Mouse (Mus musculus): ENCODE results near the gene Kctd7.

Kctd7 gene

DNA sequence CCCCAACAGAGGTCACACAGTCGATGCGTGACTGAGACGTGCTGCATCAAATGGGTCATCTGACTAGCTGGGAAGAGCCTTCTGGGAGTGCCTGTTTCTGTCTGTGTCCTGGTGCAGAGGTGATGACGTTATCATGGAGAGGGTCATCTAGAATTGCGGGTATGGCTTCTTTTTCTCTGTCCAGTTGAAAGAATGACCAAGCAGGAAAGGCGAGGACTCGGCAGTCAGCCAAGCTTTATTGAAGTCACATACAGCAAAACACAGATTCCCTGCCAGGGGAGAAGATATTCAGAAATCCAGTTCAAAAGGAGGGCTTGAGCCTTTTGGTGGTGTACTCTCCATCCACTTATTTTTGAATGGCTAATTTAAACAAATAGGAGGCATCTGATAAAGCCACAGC is 1.6 kb upstream of the Kctd7 start:
- no peak for DNase-seq (ENCODE audit: extremely low spot score, low spot score)

DNA sequence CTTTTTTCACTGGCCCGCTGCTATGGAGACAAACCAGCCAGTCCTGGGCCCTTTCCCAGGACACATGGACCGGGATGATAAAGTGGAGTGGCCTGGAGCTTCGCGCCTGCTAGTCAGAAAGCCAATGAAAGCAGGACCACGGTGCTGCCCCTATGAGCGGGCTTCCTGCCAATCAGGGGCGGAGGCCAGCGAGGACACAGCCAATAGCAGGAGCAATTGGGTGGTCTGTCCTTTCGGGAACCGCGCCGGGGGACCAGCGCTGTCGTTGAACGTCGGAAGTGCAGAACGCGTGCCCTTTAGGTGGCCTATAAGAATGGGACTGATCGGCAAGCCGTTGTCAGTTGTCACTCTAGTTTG is 706 bp upstream of the Kctd7 start:
- peak; percentile 70 for DNase-seq (ENCODE audit: extremely low spot score, low spot score)

DNA sequence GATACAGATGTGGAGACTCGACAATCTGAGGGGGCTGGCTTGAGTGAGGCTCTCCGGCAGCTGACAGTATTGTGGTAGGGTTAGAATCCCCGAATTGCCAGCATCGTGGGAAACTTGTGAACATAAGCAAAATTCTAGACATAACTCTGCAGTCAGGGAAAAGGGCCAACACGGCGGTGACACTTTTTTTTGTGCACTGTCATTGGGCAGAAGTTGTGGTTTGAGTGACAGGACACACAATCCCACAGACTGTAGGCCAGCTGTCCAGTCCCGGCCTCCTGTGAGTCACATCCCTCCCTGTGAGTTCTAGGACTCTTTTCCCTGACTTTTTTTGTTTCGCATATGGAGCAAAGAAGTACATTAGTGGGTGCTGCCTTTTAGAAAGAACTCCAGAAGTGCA is 1.3 kb downstream of the Kctd7 start:
- no peak for DNase-seq (ENCODE audit: extremely low spot score, low spot score)

DNA sequence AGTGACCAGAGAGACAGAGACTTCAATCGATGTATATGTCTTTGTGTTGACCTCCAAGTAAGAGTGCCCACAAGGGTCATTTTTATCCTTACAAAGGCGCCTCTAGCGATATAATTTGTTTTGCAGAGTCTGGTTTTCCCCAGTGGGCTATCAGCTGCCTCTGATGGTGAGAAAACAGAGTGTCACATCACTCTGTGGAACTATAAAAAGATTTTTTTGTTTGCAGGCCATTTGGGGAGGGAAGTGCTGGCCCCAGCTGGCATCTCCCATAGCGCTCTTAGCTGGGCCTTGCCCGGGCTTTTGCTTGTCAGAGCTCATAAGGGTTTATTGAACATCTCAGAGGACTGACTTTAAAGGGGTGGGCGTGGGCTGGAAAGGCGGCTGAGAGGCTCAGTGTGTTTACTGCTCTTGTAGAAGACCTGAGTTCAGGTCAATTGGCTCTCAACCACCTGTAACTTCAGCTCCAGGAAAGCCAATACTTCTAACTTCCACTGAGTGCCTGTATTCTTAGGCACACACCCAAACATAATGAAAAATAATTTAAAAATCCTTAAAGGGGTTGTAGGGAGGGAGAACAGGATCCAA is 5.2 kb downstream of the Kctd7 start:
- DNase-seq (ENCODE audit: extremely low spot score, low spot score): no peak

DNA sequence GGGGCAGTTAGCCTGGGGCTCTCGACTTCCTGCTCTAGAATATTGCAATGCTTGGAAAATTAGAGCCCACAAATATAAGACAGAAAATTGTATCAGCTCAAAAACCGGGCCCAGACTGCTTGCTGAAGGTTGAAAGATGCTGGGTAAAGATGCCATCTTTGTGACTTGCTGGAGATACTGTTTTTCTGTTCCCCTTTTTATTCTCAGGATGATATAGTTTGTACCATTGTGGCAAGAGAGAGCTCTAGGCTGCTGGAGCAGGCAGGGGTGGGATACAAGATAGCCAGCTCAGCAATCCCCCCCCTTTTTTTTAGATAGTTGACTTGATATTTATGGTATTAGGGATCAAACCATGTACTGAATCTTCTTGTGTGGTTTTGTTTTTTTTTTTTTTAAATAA is 9.6 kb downstream of the Kctd7 start:
- DNase-seq (ENCODE audit: extremely low spot score, low spot score): no peak

DNA sequence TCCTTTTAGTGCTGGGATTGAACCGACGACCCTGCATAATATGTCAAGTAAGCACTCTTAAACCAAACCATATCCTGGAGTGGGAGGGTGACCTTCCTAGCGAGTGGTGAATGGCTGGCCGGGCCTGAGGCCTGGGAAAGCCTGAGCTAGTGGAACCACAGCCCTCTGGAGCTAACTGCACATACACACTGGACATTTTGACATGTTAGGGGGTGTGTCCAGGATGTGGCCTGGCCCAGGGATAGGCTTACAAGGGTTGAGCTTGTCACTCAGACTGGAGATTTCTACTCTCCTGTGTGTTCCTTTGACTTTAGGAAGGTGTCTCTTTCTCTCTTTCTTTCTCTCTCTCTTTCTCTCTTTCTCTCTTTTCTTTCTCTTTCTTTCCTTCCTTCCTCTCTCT is 13.9 kb downstream of the Kctd7 start:
- no peak for DNase-seq (ENCODE audit: extremely low spot score, low spot score)

DNA sequence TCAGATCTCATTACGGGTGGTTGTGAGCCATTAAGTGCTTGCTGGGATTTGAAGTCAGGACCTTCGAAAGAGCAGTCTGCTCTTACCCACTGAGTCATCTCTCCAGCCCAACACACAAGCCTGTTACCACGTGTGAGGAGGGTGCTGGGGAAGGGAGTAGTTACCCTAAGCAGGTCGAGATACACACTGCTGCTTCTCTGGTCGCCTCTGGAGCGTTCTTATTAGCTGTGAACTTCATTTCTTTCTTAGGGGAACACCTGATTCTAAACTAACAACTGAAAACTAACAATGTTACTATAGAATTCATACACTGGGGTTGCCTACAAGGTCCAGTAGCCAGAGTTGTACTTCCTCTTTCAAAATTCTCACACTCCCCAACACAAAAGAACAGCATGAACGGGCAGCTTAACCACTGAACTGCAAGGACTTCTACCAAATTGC is 15.1 kb downstream of the Kctd7 start:
- DNase-seq (ENCODE audit: extremely low spot score, low spot score): no peak

DNA sequence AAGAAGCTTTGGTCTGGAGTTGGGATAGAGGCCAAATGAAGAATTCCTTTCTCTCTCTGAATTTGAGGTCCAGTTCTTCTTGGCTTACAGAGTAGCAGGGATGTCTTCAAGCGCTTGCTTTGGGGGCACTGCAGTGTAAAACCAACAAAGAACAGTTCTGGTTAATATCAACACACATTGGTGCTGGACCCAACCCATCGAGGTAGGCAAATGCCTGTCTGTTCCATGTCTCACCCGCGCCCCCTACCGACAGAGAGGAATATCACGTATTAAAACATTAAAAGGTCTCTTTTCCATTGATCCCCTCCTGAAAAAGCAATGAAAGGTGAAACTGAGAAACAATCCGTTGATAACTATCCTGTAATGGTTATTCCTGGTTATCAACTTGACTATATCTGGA is 19.0 kb downstream of the Kctd7 start:
- peak; percentile 62 for DNase-seq (ENCODE audit: extremely low spot score, low spot score)

DNA sequence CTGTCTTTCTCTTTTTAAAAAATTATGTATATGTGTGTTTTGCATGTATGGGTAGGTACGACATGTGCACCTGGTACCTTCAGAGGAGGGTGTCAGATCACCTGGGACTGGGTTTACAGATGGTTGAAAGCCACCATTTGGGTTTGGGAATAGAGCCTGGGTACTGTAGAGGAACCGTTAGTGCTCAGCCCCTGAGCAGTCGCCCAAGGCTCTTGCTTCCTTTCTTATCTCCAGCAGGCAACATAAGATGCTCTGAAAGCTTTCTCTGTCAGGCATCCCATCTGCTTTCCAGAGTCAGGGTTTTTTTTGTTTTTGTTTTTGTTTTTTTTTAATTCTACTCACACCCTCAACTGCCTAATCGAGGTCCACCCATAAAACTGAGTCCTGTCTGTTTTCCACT is 20.6 kb downstream of the Kctd7 start:
- no peak for DNase-seq (ENCODE audit: extremely low spot score, low spot score)

DNA sequence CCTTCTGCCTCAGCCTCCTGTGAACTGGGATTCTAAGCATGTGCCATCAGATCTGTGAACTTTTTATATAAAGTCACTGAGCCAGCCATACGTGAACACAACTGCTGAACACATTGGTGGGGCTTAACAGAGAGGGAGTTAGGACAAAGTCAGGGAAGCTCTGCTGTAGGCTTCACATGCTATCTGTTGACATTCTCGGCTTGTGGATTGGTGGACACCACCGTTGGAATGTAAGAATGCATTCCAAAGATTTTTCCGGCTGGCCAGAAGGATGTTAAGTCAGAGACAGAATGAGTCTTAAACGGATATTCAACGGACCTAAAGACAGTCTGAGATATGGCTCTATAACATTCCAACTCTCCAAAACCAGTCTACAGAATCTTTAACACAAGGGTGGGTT is 24.4 kb downstream of the Kctd7 start:
- DNase-seq (ENCODE audit: extremely low spot score, low spot score): no peak

DNA sequence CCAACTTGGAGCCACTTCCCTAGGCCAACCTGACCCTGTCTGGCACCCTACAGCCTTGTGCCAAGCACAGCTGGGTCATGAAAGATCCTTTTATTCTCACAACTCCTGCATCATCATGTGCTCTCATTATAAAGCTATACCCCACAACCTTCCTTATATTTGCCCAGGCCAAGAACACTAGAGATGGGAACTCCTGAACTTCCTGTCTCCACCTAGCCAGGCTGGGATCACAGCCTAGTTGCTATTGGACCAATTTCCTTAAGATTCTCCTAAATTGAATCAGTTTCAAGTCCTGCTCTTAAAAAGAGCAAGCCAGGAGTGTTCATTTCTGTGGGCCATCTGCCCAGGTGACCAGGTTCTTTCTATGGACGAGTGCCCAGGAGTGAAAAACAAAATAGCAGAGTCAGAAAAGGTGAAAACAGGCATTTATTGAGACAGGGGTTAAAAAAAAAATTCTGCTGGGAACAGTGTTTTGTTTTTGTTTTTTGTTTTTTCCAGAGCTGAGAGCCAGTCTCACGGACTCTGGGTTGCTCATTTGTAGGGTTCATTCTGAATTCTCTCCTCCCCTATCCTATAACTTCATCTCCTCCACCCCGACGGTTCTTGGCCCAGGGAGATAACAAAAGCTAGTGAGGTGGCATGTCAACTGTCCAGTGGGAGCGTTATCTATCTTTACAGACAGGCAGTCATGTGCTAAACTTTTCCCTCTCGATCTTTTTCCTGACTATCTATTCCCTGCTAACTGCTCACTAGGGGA is 26.2 kb downstream of the Kctd7 start:
- no peak for DNase-seq (ENCODE audit: extremely low spot score, low spot score)

DNA sequence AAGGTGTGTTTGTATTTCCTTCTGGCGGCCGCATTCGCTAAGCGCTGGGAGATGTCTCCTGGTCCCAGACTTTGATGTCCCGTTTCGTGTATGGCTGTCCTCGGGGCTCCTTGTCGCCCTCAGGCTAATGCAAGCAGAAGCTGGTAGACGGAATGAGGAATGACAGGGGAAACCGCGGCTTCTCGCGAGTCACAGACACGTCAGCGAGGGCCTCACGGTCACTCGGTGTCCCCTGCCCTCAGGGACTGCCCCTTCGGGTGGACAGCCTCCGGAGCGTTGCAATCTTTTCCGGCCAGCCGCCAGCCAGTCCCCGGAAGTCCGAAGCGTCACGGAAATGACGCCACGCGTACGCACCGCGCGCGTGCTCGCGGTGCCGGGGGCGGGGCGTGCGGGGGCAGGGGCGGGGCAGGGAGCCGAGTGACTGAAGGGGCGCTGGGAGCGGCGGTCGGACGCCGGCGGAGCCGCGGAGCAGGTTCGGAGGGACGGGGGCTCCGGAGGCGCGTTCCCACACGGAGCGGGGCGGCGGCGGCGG is 26.8 kb downstream of the Kctd7 start, which contains the start of gene Rabgef1:
Gene Rabgef1, plus strand, starts transcription at position 376 of the 532 bp plus-strand sequence.
- DNase-seq (ENCODE audit: extremely low spot score, low spot score): peak; percentile 97

DNA sequence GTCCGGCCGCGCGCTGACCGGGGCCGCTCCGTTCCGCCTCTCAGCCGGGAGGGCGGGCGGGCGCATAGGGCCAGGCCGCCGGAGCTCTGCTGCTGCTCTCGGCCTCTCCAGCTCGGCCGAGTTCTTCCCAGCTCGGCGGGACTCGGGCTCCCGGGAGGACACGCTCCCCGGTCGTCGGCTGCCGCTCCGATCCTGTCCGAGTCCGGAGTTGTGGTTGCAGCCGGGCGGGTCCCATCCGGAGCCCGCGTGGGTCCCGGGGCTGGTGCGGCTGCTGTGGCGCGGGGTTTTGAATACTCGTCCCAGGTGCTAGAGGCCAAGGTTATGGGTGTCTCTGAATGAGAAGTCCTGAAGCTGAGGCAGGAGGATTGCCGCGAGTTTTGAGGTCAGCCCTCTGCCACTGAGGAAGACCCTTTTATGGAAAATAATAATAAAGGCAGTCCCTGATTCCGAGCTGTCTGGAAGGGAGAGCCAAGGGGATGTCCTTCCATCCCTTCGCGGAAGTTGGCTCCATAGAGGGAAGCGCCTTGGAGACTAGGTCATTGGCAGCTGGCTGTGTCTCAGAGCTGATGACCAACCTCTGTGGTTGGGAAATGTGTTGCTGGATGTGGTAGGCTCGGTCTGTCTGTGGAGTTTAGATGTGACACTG is 27.4 kb downstream of the Kctd7 start:
- no peak for DNase-seq (ENCODE audit: extremely low spot score, low spot score)

DNA sequence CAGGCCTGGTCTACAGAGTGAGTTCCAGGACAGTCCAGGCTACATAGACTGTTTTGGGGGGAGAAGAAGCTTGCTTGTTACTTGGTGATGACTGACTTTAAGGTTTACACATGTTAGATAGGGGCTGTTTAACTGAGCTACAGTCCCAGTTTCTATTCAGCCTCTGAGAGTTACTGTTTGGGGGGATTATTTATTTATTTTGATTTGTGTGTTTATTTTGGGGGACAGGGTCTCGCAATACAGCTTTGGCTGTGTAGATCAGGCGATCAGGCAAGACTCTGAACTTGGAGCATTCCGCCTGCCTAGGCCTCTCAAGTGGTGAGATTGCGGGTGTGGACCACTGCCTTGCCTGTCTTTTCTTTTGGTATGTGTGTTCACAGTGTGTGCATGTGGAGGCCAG is 28.4 kb downstream of the Kctd7 start:
- DNase-seq (ENCODE audit: extremely low spot score, low spot score): no peak

DNA sequence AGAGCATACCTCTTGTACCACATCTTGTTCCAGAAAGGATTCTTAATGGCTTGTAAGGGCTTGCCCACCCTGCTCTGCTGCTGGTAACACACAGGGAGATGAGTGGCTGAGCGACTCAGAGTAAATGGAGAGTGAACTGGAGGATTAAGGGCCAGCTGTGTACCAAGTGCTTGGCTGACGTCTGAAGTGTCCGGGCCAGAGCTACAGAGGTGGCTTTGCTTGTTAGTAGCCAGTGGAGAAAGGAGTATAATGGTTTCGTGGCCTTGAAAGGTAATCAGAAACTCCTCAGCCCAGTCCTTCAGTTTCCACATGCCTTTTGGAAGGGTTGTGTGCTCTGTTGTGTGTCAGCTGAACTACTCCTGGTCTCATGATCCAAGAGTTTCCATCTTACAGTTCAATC is 33.2 kb downstream of the Kctd7 start:
- no peak for DNase-seq (ENCODE audit: extremely low spot score, low spot score)

DNA sequence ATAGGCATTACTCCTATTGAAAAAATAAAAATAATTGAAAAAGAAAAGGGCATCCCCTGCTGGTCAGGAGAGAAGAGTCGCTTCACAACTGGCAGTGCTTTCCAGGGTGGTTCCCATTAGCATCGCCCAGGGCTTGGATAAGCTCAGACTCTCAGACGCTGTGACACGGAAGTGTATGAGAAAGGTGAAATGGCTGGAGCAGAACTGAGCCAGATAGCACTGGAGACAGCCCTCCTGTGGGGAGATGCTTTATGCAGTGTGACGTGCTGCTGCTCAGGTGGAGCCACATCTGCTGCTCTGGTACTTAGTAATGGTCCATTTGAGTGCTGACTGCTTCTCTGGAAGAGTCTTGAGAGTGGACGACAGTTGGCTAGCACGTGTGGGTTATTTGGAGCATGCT is 35.7 kb downstream of the Kctd7 start:
- no peak for DNase-seq (ENCODE audit: extremely low spot score, low spot score)

DNA sequence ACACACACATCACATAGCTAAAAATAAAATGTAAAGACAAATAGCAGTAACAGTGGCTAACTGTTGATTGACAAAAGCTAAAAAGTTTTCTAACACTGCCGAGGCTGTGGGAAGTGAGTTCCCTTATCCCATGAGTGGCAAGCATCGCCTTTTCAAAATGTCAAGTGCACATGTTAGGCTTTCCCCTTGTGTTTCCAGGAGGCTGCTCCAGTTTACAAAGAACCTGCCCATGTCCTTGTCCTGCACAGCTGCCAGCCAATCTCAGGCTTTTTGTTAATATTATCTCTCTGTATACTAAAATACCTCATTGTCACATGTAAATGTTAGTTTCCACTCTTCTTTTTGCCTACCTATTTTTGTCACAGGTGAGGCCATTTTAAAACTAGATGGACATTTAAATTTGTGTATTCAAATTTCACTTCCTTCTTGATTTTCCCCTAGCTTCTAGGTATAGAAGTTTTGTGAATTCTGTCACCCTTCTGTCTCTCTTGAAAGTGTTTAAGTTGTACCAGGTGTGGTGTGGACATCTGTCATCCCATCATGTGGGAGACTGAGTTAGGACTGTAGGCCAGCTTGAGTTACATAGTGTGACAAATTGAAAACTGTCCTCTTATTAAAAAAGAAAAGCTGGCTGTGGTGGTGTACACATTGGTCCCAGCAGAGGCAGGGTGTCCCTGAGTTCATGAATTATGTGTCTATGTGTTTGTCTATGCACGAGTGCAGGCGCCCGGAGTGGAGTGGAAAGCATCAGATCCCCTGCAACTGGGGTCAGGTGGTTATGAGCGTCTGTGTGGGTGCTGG is 37.3 kb downstream of the Kctd7 start:
- DNase-seq (ENCODE audit: extremely low spot score, low spot score): no peak

DNA sequence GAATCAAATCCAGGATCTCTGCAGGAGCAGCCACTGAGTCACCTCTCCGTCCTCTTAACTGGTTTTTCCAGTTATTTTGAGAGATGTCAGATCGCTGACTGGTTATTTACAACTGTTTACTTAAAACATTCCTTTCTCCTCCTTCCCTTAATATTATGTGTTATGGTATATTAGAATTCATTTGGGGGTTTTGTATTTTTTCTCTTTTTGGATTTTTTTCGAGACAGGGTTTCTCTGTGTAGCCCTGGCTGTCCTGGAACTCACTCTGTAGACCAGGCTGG is 37.8 kb downstream of the Kctd7 start:
- DNase-seq (ENCODE audit: extremely low spot score, low spot score): no peak

DNA sequence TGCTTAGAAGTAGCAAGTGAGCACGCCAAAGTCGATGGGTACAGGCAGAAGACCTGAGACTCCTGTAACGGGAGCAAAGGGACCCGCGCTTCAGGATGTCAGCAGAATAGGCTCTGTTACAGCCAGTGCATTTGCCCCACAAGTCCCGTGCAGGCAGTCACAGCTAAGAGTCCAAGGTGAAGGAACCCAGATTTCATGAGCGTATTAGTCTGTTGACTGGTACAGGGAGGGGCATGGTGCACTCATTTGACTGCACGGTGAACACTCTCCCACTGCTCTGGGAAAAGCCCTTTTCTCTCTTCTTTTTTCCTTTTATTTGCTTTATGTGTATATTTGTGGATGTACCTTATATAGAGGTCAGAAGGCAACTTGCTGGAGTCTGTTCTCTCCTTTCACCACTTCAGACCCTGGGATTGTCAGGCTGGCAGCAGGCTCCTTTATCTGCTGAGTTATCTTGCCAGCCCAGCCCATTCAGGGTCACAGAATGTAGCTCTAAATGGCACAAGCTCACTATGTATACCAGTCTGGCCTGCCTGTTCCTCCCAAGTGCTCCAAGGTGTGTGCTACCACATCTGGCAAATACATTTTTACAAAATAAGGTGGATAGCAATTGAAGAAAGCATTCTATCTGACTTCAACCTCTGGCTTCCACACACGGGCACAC is 39.7 kb downstream of the Kctd7 start:
- DNase-seq (ENCODE audit: extremely low spot score, low spot score): no peak

DNA sequence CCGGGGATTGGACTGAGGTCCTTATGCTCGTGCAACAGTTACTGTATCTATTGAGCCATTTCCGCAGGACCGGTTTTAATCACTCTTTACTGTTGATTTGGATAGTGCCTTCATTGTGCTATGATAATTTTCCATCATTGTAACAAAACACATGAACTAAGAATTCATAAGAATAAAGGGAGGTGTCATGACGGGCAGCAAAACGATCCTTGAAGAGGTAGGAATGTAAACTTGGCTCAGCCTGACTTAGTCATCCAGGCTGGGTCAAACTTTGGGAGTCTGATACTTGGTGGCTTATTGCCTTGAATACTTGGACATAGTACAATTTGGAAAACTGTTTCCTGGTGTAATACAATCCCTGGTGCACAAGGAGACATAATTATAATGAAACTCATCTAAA is 40.7 kb downstream of the Kctd7 start:
- no peak for DNase-seq (ENCODE audit: extremely low spot score, low spot score)

DNA sequence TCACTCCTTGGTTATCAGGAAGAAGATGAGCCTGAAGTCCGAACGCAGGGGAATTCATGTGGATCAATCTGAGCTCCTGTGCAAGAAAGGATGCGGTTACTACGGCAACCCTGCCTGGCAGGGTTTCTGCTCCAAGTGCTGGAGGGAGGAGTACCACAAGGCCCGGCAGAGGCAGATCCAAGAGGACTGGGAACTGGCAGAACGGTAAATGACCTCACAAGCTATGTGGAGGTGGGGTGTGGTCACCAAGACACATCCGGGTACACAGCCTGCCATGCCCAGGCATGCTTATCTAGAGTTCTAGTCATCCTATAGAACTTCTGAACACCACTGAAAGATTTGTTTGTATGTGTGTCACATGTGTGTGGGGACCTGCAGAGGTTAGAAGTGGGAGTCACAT is 42.7 kb downstream of the Kctd7 start:
- no peak for DNase-seq (ENCODE audit: extremely low spot score, low spot score)

DNA sequence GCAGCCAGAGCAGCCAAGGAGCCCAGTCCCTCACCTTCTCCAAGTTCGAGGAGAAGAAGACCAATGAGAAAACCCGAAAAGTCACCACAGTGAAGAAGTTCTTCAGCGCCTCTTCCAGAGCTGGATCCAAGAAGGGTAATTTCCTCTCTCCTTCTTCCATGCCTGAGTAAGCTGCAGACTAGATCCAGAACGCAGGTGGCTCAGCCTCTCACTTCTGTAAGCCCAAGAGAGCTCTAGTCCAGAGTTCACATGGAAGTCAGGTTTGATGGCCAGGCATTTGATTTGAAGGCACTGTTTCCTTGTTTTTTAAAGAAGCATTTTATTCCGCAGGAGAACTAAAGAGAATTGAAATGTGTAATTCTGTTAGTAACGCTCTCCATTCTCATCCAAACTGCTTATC is 46.2 kb downstream of the Kctd7 start:
- no peak for DNase-seq (ENCODE audit: extremely low spot score, low spot score)

All from neural tube, embryonic 10.5 days (tissue).